Mouse (Mus musculus) heart, adult 10 weeks (tissue): Measurements from ENCODE around the gene Brix1. TPM values are rescaled to one million over a fixed set of nuclear protein-coding genes. Genes with fewer than 3 reads are reported as not detected.

Experiments
- polyA plus RNA-seq: library from polyadenylated mRNA; stranded (reverse); fragments of 350-450 nt; fragmentation: Illumina TruSeq; extraction: RNeasy Lipid Tissue Mini Kit (QIAGEN cat#74804); gene quantifications from one replicate; pipeline ENCODE4 v1.2.3, GENCODE M21; 2014; ENCODE audit warnings: low read depth, low replicate concordance

Brix1 gene
- 19.3 TPM for polyA plus RNA-seq

GRCm38 (mm10) chr15:10485484-10486364, at the start of gene Brix1, which contains the start of gene Rad1:
Gene Brix1, minus strand, starts transcription at chr15:10485947.
Gene Rad1, plus strand, starts transcription at chr15:10486018.

DNA sequence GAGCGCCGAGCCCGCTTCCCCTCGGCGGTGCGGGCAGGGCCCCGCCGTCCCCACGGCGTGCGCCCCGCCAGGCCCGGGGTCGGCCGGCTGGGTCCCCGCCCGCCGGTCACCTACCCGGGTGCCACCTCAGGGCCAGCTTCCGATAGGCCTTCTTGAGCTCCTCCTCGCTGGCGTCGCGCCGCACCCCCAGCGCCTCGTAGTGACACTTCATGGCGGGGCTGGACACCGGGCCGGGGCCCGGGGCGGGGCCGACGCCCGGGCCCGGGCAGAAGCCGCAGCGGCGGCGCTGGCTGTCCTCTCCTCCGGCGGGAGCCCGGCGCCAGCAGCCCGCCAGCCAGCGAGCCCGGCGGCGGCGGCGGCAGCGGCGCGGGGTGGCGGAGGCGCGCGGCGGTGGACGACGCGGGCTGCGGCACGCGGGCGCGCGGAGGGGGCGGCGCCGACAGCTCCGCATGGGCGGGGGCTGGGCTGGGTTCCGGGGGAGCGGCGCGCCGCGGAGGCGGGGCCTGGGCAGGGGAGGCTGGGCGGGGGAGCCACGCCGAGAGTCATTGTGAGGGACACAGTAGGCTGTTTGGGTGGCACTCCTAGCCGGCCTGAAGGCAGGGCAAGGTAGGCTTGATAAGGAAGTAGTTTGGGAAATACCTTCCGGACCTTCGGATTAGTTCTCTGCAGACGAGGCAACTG, 15.5 kb downstream of the Brix1 start, which contains the start of gene Dnajc21:
Gene Dnajc21, minus strand, starts transcription at position 366 of the 681 bp plus-strand sequence.

Other genes starting within 250 kb of the Brix1 start
- gene Gm21973, start 160.6 kb downstream of the Brix1 start, polyA plus RNA-seq = not detected
- gene Agxt2, start 127.4 kb downstream of the Brix1 start, polyA plus RNA-seq = not detected
- 40.3 TPM for gene Dnajc21, start 15.4 kb downstream of the Brix1 start, polyA plus RNA-seq
- gene Rad1, start 71 bp upstream of the Brix1 start, polyA plus RNA-seq = 11.1 TPM
- not detected for gene Ttc23l, start 72.7 kb upstream of the Brix1 start, polyA plus RNA-seq
- 3.7 TPM for gene Rai14, start 228.7 kb upstream of the Brix1 start, polyA plus RNA-seq